Mouse (Mus musculus) brain, adult 2 months (tissue): ENCODE measurements at regions not wholly inside any gene's neighbourhood (a gene's known extent, or its start where the extent isn't known, plus 50 kb on each side); places are given as distances from the start of the nearest gene placed in this dataset.

Experiments
- DNase-seq: peaks from one replicate; pipeline ENCODE4 v3.0.0; 2011; ENCODE audit warnings: low read depth, low spot score

GRCm38 (mm10) chr14:28773068-28773467 is 244.9 kb upstream of the Lrtm1 start:
- no peak for DNase-seq

DNA sequence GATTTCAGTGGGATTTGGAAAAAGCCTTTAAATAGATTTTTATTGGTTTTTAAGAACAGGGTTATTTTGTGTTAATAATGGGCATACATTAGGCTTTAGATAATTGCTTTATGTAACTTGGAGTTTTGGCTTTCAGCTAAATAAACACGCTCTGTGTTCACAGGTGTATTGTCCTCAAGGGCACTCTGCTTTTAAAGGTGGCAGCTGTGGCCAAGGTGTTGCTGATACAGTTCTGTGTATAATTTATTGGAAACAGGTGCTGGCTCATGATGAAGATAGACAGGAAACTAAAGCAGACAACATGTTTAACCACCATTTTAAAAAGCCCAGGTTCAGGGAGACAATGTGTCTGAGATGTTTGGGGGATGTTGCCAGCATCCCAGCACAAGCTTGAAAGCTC is 242.3 kb upstream of the Lrtm1 start:
- DNase-seq: no peak

GRCm38 (mm10) chr14:28777791-28778190 is 240.2 kb upstream of the Lrtm1 start:
- DNase-seq: no peak

DNA sequence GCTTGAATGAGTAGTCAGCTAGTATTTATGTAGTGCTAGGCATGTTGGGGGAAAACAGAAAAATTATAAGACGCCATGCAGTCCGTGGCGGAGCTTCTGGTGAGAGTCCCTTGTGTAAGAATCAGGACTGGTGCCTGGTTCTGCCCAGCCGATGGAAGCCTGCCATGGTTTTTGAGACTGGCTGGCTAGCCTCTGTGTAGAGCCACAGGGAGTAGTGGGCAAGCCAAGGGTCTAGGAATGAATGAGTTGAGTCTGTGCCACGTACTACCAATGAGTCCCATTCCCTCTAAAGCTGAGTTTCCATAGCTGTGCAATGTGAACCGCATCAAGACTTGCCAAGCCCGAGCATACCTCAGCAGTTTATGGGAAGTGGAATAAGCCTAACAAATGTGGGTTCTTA is 236.3 kb upstream of the Lrtm1 start:
- peak; percentile 9 for DNase-seq

DNA sequence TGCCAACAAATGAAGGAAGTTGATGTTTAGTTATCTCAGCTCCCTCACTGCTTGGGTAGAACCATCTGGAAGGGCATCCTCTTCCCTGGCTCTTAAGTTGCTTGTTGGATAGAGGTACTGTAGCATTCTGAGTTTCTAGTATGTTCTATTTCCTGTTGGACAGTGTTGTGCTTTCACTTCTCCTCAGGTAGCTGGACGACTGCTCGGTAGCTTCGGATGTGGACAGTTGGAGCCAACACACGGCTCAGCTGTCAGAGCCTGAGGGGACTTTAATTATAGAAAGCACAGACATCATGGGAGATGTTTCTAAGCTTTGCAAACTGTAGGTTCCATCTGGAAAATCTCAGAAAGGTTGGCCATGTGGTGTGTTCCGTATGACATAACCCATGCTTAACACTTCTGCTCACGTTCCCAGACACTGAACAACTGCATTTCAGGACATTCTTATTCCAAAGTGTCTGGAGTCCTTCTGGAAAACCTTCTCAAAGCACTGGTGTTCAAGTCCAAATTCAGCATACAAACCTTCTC is 233.8 kb upstream of the Lrtm1 start:
- DNase-seq: peak; percentile 45

DNA sequence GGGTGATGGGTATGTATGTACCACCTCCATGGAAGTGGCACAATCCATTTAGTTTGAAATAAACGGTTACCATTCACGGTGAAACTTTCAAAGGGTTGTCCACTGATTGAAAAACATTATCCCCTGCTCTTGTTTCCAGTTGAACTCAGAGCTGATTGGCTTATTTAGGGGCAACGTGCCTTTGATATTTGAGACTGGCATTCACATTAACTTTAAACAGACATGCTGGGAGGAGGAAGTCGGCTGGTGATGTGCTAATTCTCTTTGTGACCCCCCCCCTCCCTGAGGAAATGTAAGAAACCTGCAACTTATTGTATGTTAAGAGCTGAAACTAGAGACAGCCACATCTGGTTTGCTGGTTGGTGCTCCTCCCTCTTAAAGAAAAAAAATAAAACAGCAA is 219.7 kb upstream of the Lrtm1 start:
- no peak for DNase-seq

DNA sequence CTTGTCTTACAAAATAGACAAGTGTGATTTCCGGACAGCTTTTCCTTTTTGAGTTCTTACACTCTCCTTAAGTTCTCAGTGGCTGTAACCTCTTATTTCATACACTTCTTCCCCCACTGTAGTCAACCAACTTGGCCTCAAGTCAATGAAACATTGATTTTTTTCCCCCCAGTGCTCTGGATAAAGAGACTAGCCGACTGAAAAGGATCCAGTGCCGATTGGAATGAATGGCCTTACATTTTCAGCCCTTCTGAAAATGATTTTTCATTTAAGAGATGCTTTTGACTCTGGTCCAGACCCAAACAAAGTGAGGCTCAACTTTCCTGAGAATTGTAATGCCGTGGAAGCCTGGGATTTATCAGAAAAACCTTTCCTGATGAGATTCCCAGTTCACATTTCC is 216.3 kb upstream of the Lrtm1 start:
- DNase-seq: no peak

GRCm38 (mm10) chr14:28802126-28802525 is 215.9 kb upstream of the Lrtm1 start:
- DNase-seq: no peak

DNA sequence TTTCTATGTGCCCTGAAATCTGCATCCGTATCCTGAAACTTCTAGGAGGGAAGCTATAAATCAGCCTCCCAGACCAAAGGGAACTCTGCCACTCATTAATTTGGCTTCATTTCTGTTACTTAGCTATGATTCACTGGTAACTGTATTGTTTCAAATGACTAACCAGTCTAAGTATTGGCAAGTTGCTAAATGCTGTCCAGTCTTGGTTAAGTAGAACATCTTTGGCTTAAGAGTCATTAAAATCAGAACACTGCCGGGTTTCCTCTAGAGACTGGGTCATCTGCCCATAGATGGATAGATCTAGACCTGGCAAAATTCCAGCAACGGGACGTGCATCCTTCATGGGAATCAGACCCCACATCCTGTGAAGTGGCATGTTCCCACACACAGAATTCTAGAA is 209.9 kb upstream of the Lrtm1 start:
- no peak for DNase-seq

DNA sequence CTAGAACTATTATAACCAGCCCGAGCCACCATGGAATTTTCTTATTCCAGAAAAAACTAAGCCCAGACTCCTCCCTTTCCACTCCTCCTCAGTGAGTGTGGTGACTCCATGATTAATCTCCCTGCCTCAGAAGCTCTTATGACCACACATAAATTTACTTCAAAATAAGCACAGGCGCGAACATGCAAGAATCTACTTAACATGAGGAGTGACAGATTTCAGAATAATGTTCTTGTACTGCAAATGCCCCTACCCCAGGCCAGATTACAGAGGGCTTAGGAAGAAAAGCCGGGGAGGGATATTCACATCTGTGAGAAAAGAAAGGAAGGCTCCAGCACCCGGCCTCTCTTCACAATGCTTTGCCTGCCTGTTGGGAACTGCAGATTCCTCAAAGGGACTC is 208.7 kb upstream of the Lrtm1 start:
- DNase-seq: no peak

DNA sequence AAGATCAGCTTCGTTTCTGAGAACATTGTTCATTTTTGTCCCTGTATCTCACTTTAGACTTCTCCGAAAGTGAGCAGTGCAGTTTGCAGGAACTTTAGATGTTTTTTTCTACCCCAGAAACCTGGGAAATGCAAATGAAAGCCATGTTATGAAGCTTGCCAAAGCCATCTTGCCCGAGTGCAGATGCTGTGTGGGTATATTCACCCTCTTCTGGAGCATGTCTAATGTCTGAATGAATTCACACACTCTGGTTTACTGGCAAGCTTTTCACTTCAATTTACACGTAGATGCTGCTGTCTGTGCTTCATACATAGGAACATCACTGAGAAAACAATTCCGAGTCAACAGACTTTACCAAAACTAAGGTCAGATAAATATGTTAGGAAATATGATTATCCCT is 197.0 kb upstream of the Lrtm1 start:
- peak; percentile 72 for DNase-seq

DNA sequence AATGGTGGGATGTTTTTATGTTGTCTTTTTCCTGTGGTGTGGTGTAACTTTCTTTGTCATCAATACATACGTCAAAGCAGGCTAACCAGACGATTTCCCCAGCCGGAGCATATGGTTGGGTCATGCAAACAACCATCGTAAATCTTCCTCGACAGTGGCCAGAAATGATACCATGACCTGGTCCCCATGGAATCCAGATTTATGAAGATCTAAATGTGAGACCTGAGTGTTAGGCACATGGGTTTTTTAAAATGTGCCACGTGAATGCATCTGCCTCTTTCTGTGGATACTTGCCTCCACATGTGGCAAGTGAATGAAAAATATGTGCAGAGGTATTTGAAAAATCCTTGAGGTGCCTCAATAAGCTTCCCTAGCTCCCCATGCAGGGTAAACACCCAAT is 190.8 kb upstream of the Lrtm1 start:
- DNase-seq: no peak

DNA sequence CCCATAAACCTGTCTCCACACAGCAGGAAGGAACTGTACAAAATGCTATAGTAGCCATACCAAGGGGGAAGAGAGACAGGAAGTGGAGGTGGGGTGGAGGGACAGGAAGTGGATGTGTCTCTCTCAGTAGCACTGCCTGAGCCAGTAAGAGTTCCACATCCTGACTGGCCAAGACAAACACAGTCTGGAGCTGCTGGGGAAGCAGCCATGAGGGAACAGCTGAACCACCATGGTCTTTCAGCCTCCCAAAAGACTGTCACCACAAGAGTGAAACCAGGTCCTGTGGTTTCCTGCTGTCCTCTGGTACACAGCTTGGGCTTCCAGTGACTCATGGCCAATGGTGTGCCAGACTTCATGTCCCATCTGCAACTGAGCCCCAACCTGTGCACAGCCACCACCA is 180.9 kb upstream of the Lrtm1 start:
- no peak for DNase-seq

GRCm38 (mm10) chr14:28848831-28849590 is 169.0 kb upstream of the Lrtm1 start:
- peak; percentile 12 for DNase-seq
